Mouse (Mus musculus): ENCODE data around the gene Dnaja4. TPM values are rescaled to one million over a fixed set of nuclear protein-coding genes. Genes with fewer than 3 reads are reported as not detected.

The Dnaja4 gene
- polyA plus RNA-seq, 1 experiment from 2014 or later, result 2.9 TPM

- WGBS, result 24% methylated on average over 3 of the region's 3 CpGs
- peak overlapping the region; percentile 75 for H3K27ac ChIP-seq
- no peaks in the 10 kb centered on the region for H3K9me3 ChIP-seq (replicated peaks)
- no peaks in the 10 kb centered on the region for H3K27me3 ChIP-seq (ENCODE audit: low read depth, poor library complexity, severe bottlenecking)
- peaks cover 42% of the 10 kb centered on the region for H3K4me1 ChIP-seq
- peak; percentile 78 for DNase-seq (ENCODE audit: low spot score)
- H3K4me3 ChIP-seq, result no peak overlapping the region
- H3K36me3 ChIP-seq, result no peaks in the 10 kb centered on the region
Observed at GRCm38 (mm10) chr9:54738376-54738775, 39.7 kb downstream of the Dnaja4 start.

- peaks cover 42% of the 10 kb centered on the region for H3K4me1 ChIP-seq
- H3K27me3 ChIP-seq (ENCODE audit: low read depth, poor library complexity, severe bottlenecking), result no peaks in the 10 kb centered on the region
- no peaks in the 10 kb centered on the region for H3K9me3 ChIP-seq (replicated peaks)
- 78% methylated on average over 4 of the region's 4 CpGs for WGBS
- no peak for DNase-seq (ENCODE audit: low spot score)
- H3K36me3 ChIP-seq, result no peaks in the 10 kb centered on the region
- H3K27ac ChIP-seq, result no peak overlapping the region
- no peak overlapping the region for H3K4me3 ChIP-seq
Observed at GRCm38 (mm10) chr9:54743891-54744290, 45.2 kb downstream of the Dnaja4 start.

- Histone ChIP-seq H3K36me3 (no peaks in the 10 kb centered on the region), H3K4me3 (no peak overlapping the region), H3K4me1 (peaks cover 31% of the 10 kb centered on the region), H3K27ac (peak overlapping the region; percentile 50), H3K9me3 (replicated peaks) (no peaks in the 10 kb centered on the region), H3K27me3 (ENCODE audit: low read depth, poor library complexity, severe bottlenecking) (no peaks in the 10 kb centered on the region)
- 48% methylated on average over 13 of the region's 13 CpGs for WGBS
- DNase-seq (ENCODE audit: low spot score), result no peak
Observed at GRCm38 (mm10) chr9:54745740-54746370, 47.2 kb downstream of the Dnaja4 start.

GRCm38 (mm10) chr9:54750215-54750981 lies 51.7 kb downstream of the Dnaja4 start:
- Histone ChIP-seq H3K27me3 (ENCODE audit: low read depth, poor library complexity, severe bottlenecking) (peaks cover 33% of the 10 kb centered on the region), H3K9me3 (replicated peaks) (no peaks in the 10 kb centered on the region), H3K27ac (no peak overlapping the region), H3K4me3 (no peak overlapping the region), H3K36me3 (no peaks in the 10 kb centered on the region), H3K4me1 (peaks cover 21% of the 10 kb centered on the region)
- no peak for DNase-seq (ENCODE audit: low spot score)
- 89% methylated on average over 7 of the region's 7 CpGs for WGBS

- 70% methylated on average over 2 of the region's 2 CpGs for WGBS
- H3K27ac ChIP-seq, result no peak overlapping the region
- no peak for DNase-seq (ENCODE audit: low spot score)
- peaks cover 36% of the 10 kb centered on the region for H3K27me3 ChIP-seq (ENCODE audit: low read depth, poor library complexity, severe bottlenecking)
- no peaks in the 10 kb centered on the region for H3K36me3 ChIP-seq
- peaks cover 11% of the 10 kb centered on the region for H3K4me1 ChIP-seq
- H3K9me3 ChIP-seq (replicated peaks), result no peaks in the 10 kb centered on the region
- no peak overlapping the region for H3K4me3 ChIP-seq
Observed at GRCm38 (mm10) chr9:54751684-54752083, 53.0 kb downstream of the Dnaja4 start.

GRCm38 (mm10) chr9:54752201-54752943 lies 53.7 kb downstream of the Dnaja4 start:
- Histone ChIP-seq H3K9me3 (replicated peaks) (no peaks in the 10 kb centered on the region), H3K4me1 (peaks cover 11% of the 10 kb centered on the region), H3K36me3 (no peaks in the 10 kb centered on the region), H3K4me3 (no peak overlapping the region), H3K27me3 (ENCODE audit: low read depth, poor library complexity, severe bottlenecking) (peaks cover 36% of the 10 kb centered on the region), H3K27ac (0 out of 2 replicates have a peak overlapping the region, but pooled peaks have one; percentile 34)
- no peak for DNase-seq (ENCODE audit: low spot score)
- WGBS, result 13% methylated on average over 21 of the region's 21 CpGs

- H3K4me1 ChIP-seq, result peaks cover 11% of the 10 kb centered on the region
- H3K27ac ChIP-seq, result no peak overlapping the region
- WGBS, result 27% methylated on average over 11 of the region's 11 CpGs
- H3K36me3 ChIP-seq, result no peaks in the 10 kb centered on the region
- peaks cover 36% of the 10 kb centered on the region for H3K27me3 ChIP-seq (ENCODE audit: low read depth, poor library complexity, severe bottlenecking)
- H3K4me3 ChIP-seq, result no peak overlapping the region
- no peak for DNase-seq (ENCODE audit: low spot score)
- H3K9me3 ChIP-seq (replicated peaks), result no peaks in the 10 kb centered on the region
Observed at GRCm38 (mm10) chr9:54752944-54753295, 54.2 kb downstream of the Dnaja4 start.

- H3K4me3 ChIP-seq, result no peak overlapping the region
- peaks cover 32% of the 10 kb centered on the region for H3K27me3 ChIP-seq (ENCODE audit: low read depth, poor library complexity, severe bottlenecking)
- no peaks in the 10 kb centered on the region for H3K9me3 ChIP-seq (replicated peaks)
- H3K36me3 ChIP-seq, result no peaks in the 10 kb centered on the region
- H3K4me1 ChIP-seq, result peaks cover 19% of the 10 kb centered on the region
- WGBS, result 50% methylated on average over 6 of the region's 6 CpGs
- no peak for DNase-seq (ENCODE audit: low spot score)
- peak overlapping the region; percentile 72 for H3K27ac ChIP-seq
Observed at GRCm38 (mm10) chr9:54759592-54759991, 60.9 kb downstream of the Dnaja4 start.

GRCm38 (mm10) chr9:54764091-54764490 lies 65.4 kb downstream of the Dnaja4 start:
- 19% methylated on average over 12 of the region's 12 CpGs for WGBS
- peaks cover 43% of the 10 kb centered on the region for H3K27me3 ChIP-seq (ENCODE audit: low read depth, poor library complexity, severe bottlenecking)
- peaks cover 10% of the 10 kb centered on the region for H3K36me3 ChIP-seq
- DNase-seq (ENCODE audit: low spot score), result peak; percentile 53
- no peaks in the 10 kb centered on the region for H3K9me3 ChIP-seq (replicated peaks)
- H3K4me3 ChIP-seq, result peak overlapping the region; percentile 57
- peak overlapping the region; percentile 80 for H3K27ac ChIP-seq
- peaks cover 55% of the 10 kb centered on the region for H3K4me1 ChIP-seq

GRCm38 (mm10) chr9:54764561-54765217 lies 66.0 kb downstream of the Dnaja4 start, which contains the start of gene Crabp1:
TSS of gene Crabp1 (plus strand) at chr9:54764748.
- Histone ChIP-seq H3K27me3 (ENCODE audit: low read depth, poor library complexity, severe bottlenecking) (peaks cover 43% of the 10 kb centered on the region), H3K36me3 (peaks cover 10% of the 10 kb centered on the region), H3K4me1 (peaks cover 55% of the 10 kb centered on the region), H3K9me3 (replicated peaks) (no peaks in the 10 kb centered on the region), H3K4me3 (peak within 1 kb of the TSS; percentile 57), H3K27ac (peak within 1 kb of the TSS; percentile 80)
- peak; percentile 84 for DNase-seq (ENCODE audit: low spot score)
- WGBS, result under 1% methylated on average over 45 of the region's 45 CpGs

GRCm38 (mm10) chr9:54765336-54766085 lies 66.8 kb downstream of the Dnaja4 start:
- Histone ChIP-seq H3K9me3 (replicated peaks) (no peaks in the 10 kb centered on the region), H3K27me3 (ENCODE audit: low read depth, poor library complexity, severe bottlenecking) (peaks cover 43% of the 10 kb centered on the region), H3K4me1 (peaks cover 59% of the 10 kb centered on the region), H3K36me3 (peaks cover 10% of the 10 kb centered on the region), H3K4me3 (peak overlapping the region; percentile 57), H3K27ac (peak overlapping the region; percentile 80)
- under 1% methylated on average over 41 of the region's 41 CpGs for WGBS
- peak; percentile 64 for DNase-seq (ENCODE audit: low spot score)
